Mouse (Mus musculus) hindbrain, postnatal 0 days (tissue): Measurements from ENCODE around the gene Chsy1. TPM values are rescaled to one million over a fixed set of nuclear protein-coding genes. Genes with fewer than 3 reads are reported as not detected.

ENCODE experiments used
- ATAC-seq: fragments of 200-750 bp; cut with Nextera tagmentation; 2 replicates; pipeline ENCODE4 v1.8.0; 2017; ENCODE audit warnings: mild to moderate bottlenecking, moderate TSS enrichment, moderate library complexity
- DNase-seq: peaks from one replicate; pipeline ENCODE4 v3.0.0-alpha.2; 2015; ENCODE audit warnings: low spot score
- H3K27ac ChIP-seq: fragments of 300-500 bp; sonication (generic); 2 replicates; pipeline ENCODE4 v1.5.1; 2014; ENCODE audit warnings: mild to moderate bottlenecking
- H3K27me3 ChIP-seq: fragments of 300-500 bp; sonication (generic); 2 replicates; pipeline ENCODE4 v1.6.1; 2014; ENCODE audit warnings: low read length, mixed read lengths; ENCODE audit not compliant: insufficient read depth
- H3K36me3 ChIP-seq: fragments of 300-500 bp; sonication (generic); 2 replicates; pipeline ENCODE4 v1.6.1; 2014; ENCODE audit warnings: low read length, mixed read lengths; ENCODE audit not compliant: insufficient read depth
- H3K4me1 ChIP-seq: fragments of 300-500 bp; sonication (generic); 2 replicates; pipeline ENCODE4 v1.6.1; 2014; ENCODE audit warnings: antibody characterized with exemption, low read length, mixed read lengths; ENCODE audit not compliant: insufficient read depth
- H3K4me2 ChIP-seq: fragments of 300-500 bp; sonication (generic); 2 replicates; pipeline ENCODE4 v1.6.1; 2014; ENCODE audit warnings: low read depth, mild to moderate bottlenecking, low read length, moderate library complexity, mixed read lengths
- H3K4me3 ChIP-seq: fragments of 300-500 bp; sonication (generic); 2 replicates; pipeline ENCODE4 v1.5.1; 2014; ENCODE audit warnings: low read length
- H3K9ac ChIP-seq: fragments of 300-500 bp; sonication (generic); replicated peaks from 2 replicates; pipeline ENCODE4 v1.6.1; 2014; ENCODE audit warnings: mild to moderate bottlenecking, low read length, moderate library complexity, mixed read lengths
- H3K9me3 ChIP-seq: fragments of 300-500 bp; sonication (generic); 2 replicates; pipeline ENCODE4 v1.6.1; 2016; ENCODE audit warnings: low read length, mixed read lengths
- CTCF ChIP-seq: IDR thresholded peaks from 2 replicates; pipeline ENCODE4 v1.5.1; 2016; ENCODE audit warnings: antibody characterized with exemption, control low read depth, low read depth
- WGBS: fragments of 180-500 bp; shearing (Covaris S2); extraction: QIAGEN DNeasy Blood & Tissue Kit; methylation state at CpG from one replicate; pipeline ENCODE4 v1.1.7; 2014; 5-methylcytosine and 5-hydroxymethylcytosine counted together
- polyA plus RNA-seq: library from polyadenylated mRNA; unstranded; fragments of >200 nt; fragmentation: Nextera tagmentation; extraction: Ambion mirVana; gene quantifications from 2 replicates; pipeline ENCODE4 v1.2.1, GENCODE M21; 2015
- total RNA-seq: library from RNA; depleted of rRNA; stranded (reverse); fragments of >200 nt; gene quantifications from 2 replicates; pipeline ENCODE4 v1.2.3, GENCODE M21; 2014

Gene Chsy1
- total and polyA plus RNA-seq, 2 experiments from 2014 or later, result 7.9 to 32.9 TPM

GRCm38 (mm10) chr7:66159961-66160360, 50.6 kb downstream of the Chsy1 start:
- H3K9me3 ChIP-seq, result no peaks in the 10 kb centered on the region
- H3K27ac ChIP-seq, result no peak overlapping the region
- no peak overlapping the region for H3K4me2 ChIP-seq
- no peaks in the 10 kb centered on the region for H3K36me3 ChIP-seq
- DNase-seq (no peak), ATAC-seq (no peak)
- H3K27me3 ChIP-seq, result no peaks in the 10 kb centered on the region
- no peak overlapping the region for H3K9ac ChIP-seq
- H3K4me3 ChIP-seq, result no peak overlapping the region
- 43% methylated on average over 5 of the region's 5 CpGs for WGBS
- TF ChIP-seq CTCF, result no peak
- H3K4me1 ChIP-seq, result peaks cover 25% of the 10 kb centered on the region

GRCm38 (mm10) chr7:66161836-66162235, 52.5 kb downstream of the Chsy1 start:
- Histone ChIP-seq H3K36me3 (no peaks in the 10 kb centered on the region), H3K9me3 (no peaks in the 10 kb centered on the region), H3K4me2 (no peak overlapping the region), H3K4me1 (peaks cover 31% of the 10 kb centered on the region), H3K27me3 (no peaks in the 10 kb centered on the region), H3K27ac (no peak overlapping the region), H3K9ac (no peak overlapping the region), H3K4me3 (no peak overlapping the region)
- DNase-seq (no peak), ATAC-seq (no peak)
- WGBS, result 88% methylated on average over 6 of the region's 6 CpGs
- no peak for TF ChIP-seq CTCF

GRCm38 (mm10) chr7:66162489-66162888, 53.2 kb downstream of the Chsy1 start:
- peaks cover 26% of the 10 kb centered on the region for H3K4me1 ChIP-seq
- H3K9me3 ChIP-seq, result no peaks in the 10 kb centered on the region
- ATAC-seq (no peak), DNase-seq (no peak)
- no peak overlapping the region for H3K4me3 ChIP-seq
- no peak overlapping the region for H3K9ac ChIP-seq
- WGBS, result 60% methylated on average over 7 of the region's 7 CpGs
- no peaks in the 10 kb centered on the region for H3K27me3 ChIP-seq
- H3K36me3 ChIP-seq, result no peaks in the 10 kb centered on the region
- TF ChIP-seq CTCF, result no peak
- no peak overlapping the region for H3K27ac ChIP-seq
- H3K4me2 ChIP-seq, result no peak overlapping the region

GRCm38 (mm10) chr7:66162981-66163380, 53.7 kb downstream of the Chsy1 start:
- Histone ChIP-seq H3K36me3 (no peaks in the 10 kb centered on the region), H3K9me3 (no peaks in the 10 kb centered on the region), H3K4me1 (peaks cover 21% of the 10 kb centered on the region), H3K4me2 (no peak overlapping the region), H3K27me3 (no peaks in the 10 kb centered on the region), H3K4me3 (no peak overlapping the region), H3K9ac (no peak overlapping the region), H3K27ac (no peak overlapping the region)
- WGBS, result 95% methylated on average over 1 of the region's 1 CpGs
- DNase-seq (no peak), ATAC-seq (no peak)
- no peak for TF ChIP-seq CTCF

- Histone ChIP-seq H3K36me3 (no peaks in the 10 kb centered on the region), H3K27ac (no peak overlapping the region), H3K9ac (no peak overlapping the region), H3K4me2 (no peak overlapping the region), H3K9me3 (no peaks in the 10 kb centered on the region), H3K27me3 (no peaks in the 10 kb centered on the region), H3K4me3 (no peak overlapping the region), H3K4me1 (peaks cover 15% of the 10 kb centered on the region; the same call in 1 of the 2 replicates)
- TF ChIP-seq CTCF, result no peak
- ATAC-seq (no peak), DNase-seq (no peak)
- 51% methylated on average over 9 of the region's 9 CpGs for WGBS
These were observed 55.2 kb downstream of the Chsy1 start for GRCm38 (mm10) chr7:66164427-66165031.

GRCm38 (mm10) chr7:66165036-66165798, 55.9 kb downstream of the Chsy1 start:
- Histone ChIP-seq H3K27me3 (no peaks in the 10 kb centered on the region), H3K4me1 (peaks cover 15% of the 10 kb centered on the region; the same call in 1 of the 2 replicates), H3K36me3 (no peaks in the 10 kb centered on the region), H3K9ac (no peak overlapping the region), H3K27ac (no peak overlapping the region; the same call in 1 of the 2 replicates), H3K4me3 (no peak overlapping the region), H3K9me3 (no peaks in the 10 kb centered on the region), H3K4me2 (no peak overlapping the region)
- no peak for TF ChIP-seq CTCF
- ATAC-seq, result peak; percentile 73
- WGBS, result 27% methylated on average over 5 of the region's 5 CpGs
- peak; percentile 54 for DNase-seq

GRCm38 (mm10) chr7:66168877-66169276, 59.6 kb downstream of the Chsy1 start:
- H3K9ac ChIP-seq, result no peak overlapping the region
- no peaks in the 10 kb centered on the region for H3K27me3 ChIP-seq
- H3K27ac ChIP-seq, result no peak overlapping the region
- peaks cover 25% of the 10 kb centered on the region for H3K36me3 ChIP-seq
- TF ChIP-seq CTCF, result no peak
- ATAC-seq (no peak), DNase-seq (no peak)
- H3K4me3 ChIP-seq, result no peak overlapping the region
- WGBS, result 89% methylated on average over 7 of the region's 7 CpGs
- no peak overlapping the region for H3K4me2 ChIP-seq
- peaks cover 15% of the 10 kb centered on the region; the same call in 1 of the 2 replicates for H3K4me1 ChIP-seq
- H3K9me3 ChIP-seq, result no peaks in the 10 kb centered on the region
